Comparison of ENCODE assay signal across 25 mouse cellular contexts in genomic region chr12:83052391-83052790, GRCm38 (mm10).
DNase-seq lines count a peak whose midpoint lies in the region; TF ChIP-seq lines count a peak whose summit lies in the region.
"Had no signal": no experiment of that assay in that cellular context is flagged by ENCODE, and none has a peak within 500 bp of the region (broad histone marks: within the 10 kb centered on the region; RNA-seq: fewer than 3 reads in every experiment).

No protein-coding gene starts in this region.

- no peak for TF ChIP-seq POLR2A in MEL (IDR thresholded peaks at IDR 0.05; ENCODE audit: control insufficient read depth in 1 of 2, insufficient read depth in 1 of 2, low read depth in 1 of 2, low read length in 2 of 2, poor library complexity in 1 of 2)

- no peak for TF ChIP-seq CTCF in left cerebral cortex, adult 2 months (IDR thresholded peaks at IDR 0.05)
- TF ChIP-seq CTCF in MEL (IDR thresholded peaks at IDR 0.05 in 2 of 3, conservative IDR thresholded peaks at IDR 0.05 in 1 of 3; ENCODE audit: control insufficient read depth in 1 of 3, insufficient read depth in 1 of 3, low read depth in 2 of 3, low read length in 3 of 3, poor library complexity in 1 of 3, severe bottlenecking in 1 of 3): no peak

- no peak for TF ChIP-seq EP300 in MEL (IDR thresholded peaks at IDR 0.05; ENCODE audit: low read depth in 1 of 2, low read length in 2 of 2)

- no peak overlapping the region for H3K4me3 ChIP-seq in left cerebral cortex, adult 2 months
- no peak overlapping the region for H3K4me3 ChIP-seq in MEL (ENCODE audit: control insufficient read depth in 1 of 2, insufficient read depth in 1 of 2, low read depth in 2 of 2, low read length in 2 of 2)
- H3K4me3 ChIP-seq: forebrain, embryonic 10.5 days; forebrain, embryonic 13.5 days; gastrocnemius, adult 2 months; heart, embryonic 10.5 days; heart, embryonic 13.5 days; hindbrain, embryonic 12.5 days; hindbrain, embryonic 15.5 days had no signal

- DNase-seq in gastrocnemius, postnatal 10 days: peak; percentile 12
- DNase-seq in gastrocnemius, adult 18-20 months (ENCODE audit: low spot score): no peak
- DNase-seq in kidney, postnatal 10 days: peak; percentile 54
- no peak for DNase-seq in kidney, adult 8-10 months
- peak; percentile 6 for DNase-seq in left cerebral cortex, postnatal 4 days
- no peak for DNase-seq in left cerebral cortex, adult 2 months (ENCODE audit: extremely low spot score in 1 of 2, low spot score in 2 of 2)
- no peak for DNase-seq in MEL (ENCODE audit: low read depth, low spot score)
- DNase-seq: adrenal gland, adult 2 months; adrenal gland, postnatal 14 days; B cell, adult 2 months; cerebellum, adult 11 months; cerebellum, adult 2 months; cerebellum, adult 9-11 months; cerebellum, postnatal 25 days; gastrocnemius, adult 2 months; gastrocnemius, postnatal 25 days; heart, adult 18-20 months had no signal

- no peaks in the 10 kb centered on the region for H3K36me3 ChIP-seq in MEL (ENCODE audit: control insufficient read depth in 1 of 2, insufficient read depth in 2 of 2, low read length in 2 of 2)
- H3K36me3 ChIP-seq: forebrain, embryonic 10.5 days; G1E; hindbrain, embryonic 12.5 days; hindbrain, embryonic 15.5 days had no signal

- H3K9me3 ChIP-seq in MEL (replicated peaks; ENCODE audit: insufficient read depth, low read length): no peaks in the 10 kb centered on the region
- H3K9me3 ChIP-seq: hindbrain, embryonic 15.5 days had no signal

- no peak for TF ChIP-seq RAD21 in MEL (IDR thresholded peaks at IDR 0.05; ENCODE audit: low read depth, low read length)

- no peaks in the 10 kb centered on the region for H3K4me1 ChIP-seq in MEL (ENCODE audit: control insufficient read depth in 1 of 2, insufficient read depth in 2 of 2, low read length in 2 of 2)
- H3K4me1 ChIP-seq: hindbrain, embryonic 12.5 days had no signal

- H3K79me2 ChIP-seq in MEL (ENCODE audit: control insufficient read depth, insufficient read depth, low read length, poor library complexity): no peaks in the 10 kb centered on the region

- no peak overlapping the region for H3K9ac ChIP-seq in MEL (ENCODE audit: control insufficient read depth, low read depth, low read length, poor library complexity, severe bottlenecking)
- H3K9ac ChIP-seq: forebrain, embryonic 13.5 days; heart, embryonic 13.5 days; hindbrain, embryonic 12.5 days; hindbrain, embryonic 15.5 days had no signal

- H3K27me3 ChIP-seq in MEL (ENCODE audit: control insufficient read depth in 1 of 2, insufficient read depth in 2 of 2, low read length in 2 of 2): peaks cover 0 to 5% of the 10 kb centered on the region in 2 experiments; a peak in 3 of 4 replicates
- H3K27me3 ChIP-seq: CH12.LX; forebrain, embryonic 13.5 days; heart, embryonic 13.5 days; hindbrain, embryonic 12.5 days; hindbrain, embryonic 15.5 days had no signal

- H3K27ac ChIP-seq in left cerebral cortex, adult 2 months: no peak overlapping the region
- H3K27ac ChIP-seq in MEL (ENCODE audit: control insufficient read depth, low read depth, low read length): no peak overlapping the region
- H3K27ac ChIP-seq: forebrain, embryonic 10.5 days; forebrain, embryonic 13.5 days; gastrocnemius, adult 2 months; heart, embryonic 10.5 days; heart, embryonic 13.5 days; hindbrain, embryonic 12.5 days; hindbrain, embryonic 15.5 days had no signal

- intact Hi-C loops in left cerebral cortex, postnatal 4 days (cut with DNase I): no loop called here
- intact Hi-C loops in left cerebral cortex, adult 2 months (cut with DNase I): no loop called here

TF ChIP-seq in MEL, 35 proteins besides CTCF, POLR2A, EP300 and RAD21:
- TF ChIP-seq ELF1 (IDR thresholded peaks at IDR 0.05; ENCODE audit: low read depth, low read length) (no peak), SIN3A (IDR thresholded peaks at IDR 0.05; ENCODE audit: low read length) (no peak), POLR2AphosphoS5 (IDR thresholded peaks at IDR 0.05; ENCODE audit: borderline replicate concordance, low read depth, low read length) (no peak), MXI1 (IDR thresholded peaks at IDR 0.05; ENCODE audit: low read depth, low read length) (no peak), UBTF (IDR thresholded peaks at IDR 0.05; ENCODE audit: borderline replicate concordance, insufficient read depth, low read depth, low read length) (no peak), USF1 (IDR thresholded peaks at IDR 0.05; ENCODE audit: low read depth, low read length) (peak; percentile 59)

Comparison
In these comparisons a context has a peak if more than half of its experiments do, and no peak if none do; other contexts are left out.
1. DNase-seq: peak in gastrocnemius, postnatal 10 days (single experiment), kidney, postnatal 10 days (single experiment) and left cerebral cortex, postnatal 4 days (single experiment); none in gastrocnemius, adult 18-20 months (single experiment), kidney, adult 8-10 months (0 of 2), left cerebral cortex, adult 2 months (0 of 2) and MEL (single experiment).